Mouse (Mus musculus): ENCODE data around the gene Atp6v0e2.
A peak's percentile ranks its signal among the peaks of the same experiment; 100 is the strongest.

The Atp6v0e2 gene

DNA sequence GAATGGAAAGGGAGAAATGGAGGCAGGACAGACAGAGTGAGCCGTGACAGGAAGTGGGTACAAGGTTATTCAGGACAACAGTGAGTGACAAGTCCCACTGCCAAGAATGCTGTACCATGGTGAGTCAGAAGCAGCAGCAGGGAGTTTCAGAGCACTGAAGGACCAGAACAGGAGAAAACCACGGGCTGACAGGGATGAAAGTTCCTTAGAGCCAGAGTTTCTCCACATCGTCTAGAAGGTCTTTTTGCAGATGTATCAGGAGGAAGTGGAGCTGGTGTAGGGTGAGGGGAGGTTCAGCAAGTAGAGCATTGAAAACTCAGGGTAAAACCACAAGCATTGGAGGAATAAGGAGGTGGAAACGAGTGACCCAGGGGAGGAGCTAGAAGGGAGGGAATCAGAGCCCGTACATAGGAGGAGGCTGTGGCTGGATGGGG is 41.8 kb downstream of the Atp6v0e2 start:
- peak; percentile 97 for DNase-seq

GRCm38 (mm10) chr6:48581257-48581656 is 43.8 kb downstream of the Atp6v0e2 start:
- peak; percentile 71 for DNase-seq

DNA sequence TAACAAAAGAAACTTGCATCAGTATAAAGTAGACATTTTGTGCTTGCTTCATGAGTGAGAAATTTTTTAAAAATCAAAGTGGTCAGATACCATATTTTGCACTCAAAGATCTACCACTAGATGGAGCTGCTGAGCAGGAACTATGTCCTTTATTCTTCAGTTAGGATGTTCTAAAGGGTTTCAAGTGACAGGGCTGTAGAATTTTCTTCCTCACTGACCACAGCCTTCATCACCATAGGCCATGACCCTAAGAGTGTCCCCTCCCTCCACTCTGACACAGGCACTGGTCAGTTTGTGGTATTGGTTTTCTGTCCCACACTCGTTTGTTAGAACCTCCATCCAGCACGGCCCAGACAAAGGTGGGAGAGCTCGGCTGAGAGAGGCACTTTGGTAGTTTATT is 44.6 kb downstream of the Atp6v0e2 start:
- DNase-seq, result peak; percentile 82

- DNase-seq, result no peak
Observed at GRCm38 (mm10) chr6:48589194-48589750, 51.9 kb downstream of the Atp6v0e2 start, which contains the start of gene Gm45021. Gene Gm45021, plus strand, starts transcription at chr6:48589610.

All from heart, adult 11 months (tissue).